Mouse (Mus musculus) thymus, postnatal 36 days (tissue): ENCODE measurements around the gene Fam83e.
A peak's percentile ranks its signal among the peaks of the same experiment; 100 is the strongest.

Experiments
- DNase-seq, 2 experiments: peaks; one replicate each; pipeline ENCODE4 v3.0.0; 2022; ENCODE audit warnings: mixed read lengths in 2 of 2

Fam83e gene

DNA sequence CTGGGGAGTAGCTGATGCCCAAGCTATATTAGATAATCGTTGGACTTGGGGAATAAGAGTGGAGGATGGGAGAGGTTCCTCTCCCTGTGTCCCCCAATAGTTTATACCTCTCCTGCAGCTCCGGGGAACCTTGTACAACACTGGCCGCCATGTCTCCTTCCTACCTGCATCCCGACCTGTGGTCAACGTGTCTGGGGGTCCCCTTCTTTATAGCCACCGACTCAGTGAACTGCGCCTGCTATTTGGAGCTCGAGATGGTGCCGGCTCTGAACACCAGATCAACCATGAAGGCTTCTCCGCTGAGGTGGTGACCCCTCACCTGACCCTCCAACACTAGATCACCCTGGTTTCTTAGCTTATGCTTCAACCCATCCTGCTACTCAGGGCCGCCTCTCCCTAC is 18.7 kb upstream of the Fam83e start:
- peak in 1 of 2 experiments; percentile 13 for DNase-seq

DNA sequence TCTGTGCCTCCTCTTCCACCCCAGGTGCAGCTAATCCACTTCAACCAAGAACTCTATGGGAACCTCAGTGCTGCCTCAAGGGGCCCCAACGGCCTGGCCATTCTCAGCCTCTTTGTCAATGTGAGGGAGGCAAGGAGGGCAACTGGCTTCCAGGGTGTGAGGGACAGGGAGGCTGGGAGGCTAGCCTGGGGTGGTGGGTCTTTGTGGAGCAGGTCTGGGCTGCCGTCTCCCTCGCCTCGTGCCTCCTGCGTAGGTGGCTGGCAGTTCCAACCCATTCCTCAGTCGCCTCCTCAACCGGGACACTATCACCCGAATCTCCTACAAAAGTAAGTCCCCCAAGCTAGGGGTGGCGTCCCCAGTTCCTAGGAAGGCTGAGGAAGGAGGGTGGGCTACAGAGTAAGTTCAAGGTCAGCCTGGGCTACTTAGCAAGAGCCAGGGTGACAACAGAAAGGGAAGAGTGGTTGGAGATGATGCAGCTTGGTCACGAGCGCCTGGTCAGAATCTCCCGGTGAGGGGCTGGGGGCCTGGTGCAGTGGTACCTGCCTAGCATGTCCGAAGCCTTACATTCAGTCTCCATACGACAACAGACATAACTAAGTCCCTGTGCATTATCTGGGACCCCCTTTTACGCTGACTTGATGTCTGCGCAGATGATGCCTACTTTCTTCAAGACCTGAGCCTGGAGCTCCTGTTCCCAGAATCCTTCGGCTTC is 18.0 kb upstream of the Fam83e start:
- DNase-seq, result peak in 1 of 2 experiments; percentile 30

DNA sequence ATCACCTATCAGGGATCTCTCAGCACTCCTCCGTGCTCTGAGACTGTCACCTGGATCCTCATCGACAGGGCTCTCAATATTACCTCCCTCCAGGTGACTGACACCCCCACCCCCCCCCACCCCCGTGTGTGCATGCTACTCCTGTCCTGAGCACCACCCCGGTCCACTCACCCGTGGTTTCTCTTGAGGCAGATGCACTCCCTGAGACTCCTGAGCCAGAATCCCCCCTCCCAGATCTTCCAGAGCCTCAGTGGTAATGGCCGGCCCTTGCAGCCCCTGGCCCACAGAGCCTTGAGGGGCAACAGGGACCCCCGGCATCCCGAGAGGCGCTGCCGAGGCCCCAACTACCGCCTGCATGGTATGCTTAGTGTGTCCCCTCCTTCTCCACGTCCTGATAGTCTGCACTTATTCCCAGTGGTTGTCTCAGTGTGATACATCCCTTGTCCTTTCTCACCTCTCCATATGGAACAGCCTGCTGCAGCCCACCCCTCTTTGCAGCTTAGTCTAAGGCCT is 17.4 kb upstream of the Fam83e start:
- DNase-seq, result peak in 1 of 2 experiments; percentile 56

DNA sequence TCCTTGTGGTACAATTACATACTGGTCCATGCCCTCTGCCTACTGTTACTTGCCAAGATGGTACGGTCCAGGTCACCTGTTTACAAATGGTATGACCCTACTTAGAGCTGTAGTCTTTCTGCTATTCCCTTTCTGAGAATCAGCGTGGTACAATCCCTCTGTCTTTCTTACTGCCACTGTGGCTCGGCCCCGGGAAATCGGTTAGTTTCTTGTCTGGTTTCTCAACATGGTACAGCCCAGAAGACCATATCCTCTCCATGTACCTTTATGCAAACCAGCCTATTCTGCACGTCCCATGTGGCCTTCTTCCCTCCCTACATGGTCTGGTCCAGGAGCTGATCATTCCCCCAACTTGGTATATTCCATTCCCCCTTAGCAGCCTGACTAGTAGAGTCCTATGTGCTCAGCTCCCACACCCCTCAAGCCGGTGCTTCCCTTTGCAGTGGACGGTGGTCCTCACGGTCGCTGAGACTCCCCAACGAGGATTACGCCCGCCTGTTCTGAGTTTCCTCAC is 16.9 kb upstream of the Fam83e start:
- DNase-seq, result peak; percentile 46 to 53

DNA sequence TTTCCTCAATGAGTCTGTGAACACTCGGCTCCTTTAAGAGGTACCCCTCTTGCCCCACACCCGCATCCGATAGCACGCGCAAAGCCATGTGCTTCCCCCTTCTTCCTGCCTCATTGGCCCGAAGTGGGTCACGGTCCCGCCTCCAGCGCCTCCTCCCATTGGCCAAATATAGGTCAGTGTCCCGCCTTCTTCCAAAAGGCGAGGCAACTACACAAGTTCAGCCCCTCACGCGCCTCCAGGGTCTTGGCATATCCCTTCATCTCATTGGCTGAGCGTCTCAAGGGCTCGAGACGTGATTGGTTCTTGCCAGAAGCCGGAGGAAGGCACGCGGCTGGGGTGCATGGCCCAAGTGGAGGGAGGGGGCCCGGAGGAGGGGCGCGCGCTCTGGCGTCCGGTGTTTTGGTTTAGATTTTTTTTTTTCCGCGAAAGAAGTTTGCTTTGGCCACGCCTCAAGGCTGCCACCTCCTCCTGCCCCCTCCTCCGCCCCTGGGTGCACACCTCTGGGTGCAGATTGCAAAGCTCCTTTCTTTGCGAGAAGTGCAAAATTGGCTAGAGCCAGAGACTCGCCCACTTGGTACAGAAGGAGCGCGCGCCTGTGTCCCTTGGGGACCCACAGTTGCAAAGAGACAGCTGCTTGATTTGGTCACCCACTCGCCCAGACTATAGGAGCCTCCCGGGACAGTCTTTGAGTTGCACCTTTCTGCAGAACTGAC is 16.1 kb upstream of the Fam83e start, which contains the start of gene Dbp:
Gene Dbp, plus strand, starts transcription at position 359 of the 713 bp plus-strand sequence.
- DNase-seq, result peak; percentile 97 to 100

DNA sequence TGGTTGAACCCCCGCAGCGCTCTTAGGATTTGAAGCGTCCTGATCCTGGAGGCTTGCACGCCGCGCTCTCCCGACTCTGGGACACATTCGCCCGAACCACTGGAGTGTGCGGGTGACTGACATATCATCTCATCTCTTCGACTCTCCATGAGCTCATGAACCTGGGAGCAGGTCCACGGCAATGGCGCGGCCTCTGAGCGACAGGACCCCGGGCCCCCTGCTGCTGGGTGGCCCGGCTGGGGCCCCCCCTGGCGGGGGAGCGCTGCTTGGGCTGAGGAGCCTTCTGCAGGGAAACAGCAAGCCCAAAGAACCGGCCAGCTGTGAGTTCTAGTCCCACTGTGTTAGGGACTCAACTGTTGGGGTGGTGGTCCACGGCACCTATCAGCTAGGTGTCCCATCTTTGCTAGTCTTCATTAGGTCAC is 15.6 kb upstream of the Fam83e start:
- DNase-seq, result peak; percentile 48 to 67

DNA sequence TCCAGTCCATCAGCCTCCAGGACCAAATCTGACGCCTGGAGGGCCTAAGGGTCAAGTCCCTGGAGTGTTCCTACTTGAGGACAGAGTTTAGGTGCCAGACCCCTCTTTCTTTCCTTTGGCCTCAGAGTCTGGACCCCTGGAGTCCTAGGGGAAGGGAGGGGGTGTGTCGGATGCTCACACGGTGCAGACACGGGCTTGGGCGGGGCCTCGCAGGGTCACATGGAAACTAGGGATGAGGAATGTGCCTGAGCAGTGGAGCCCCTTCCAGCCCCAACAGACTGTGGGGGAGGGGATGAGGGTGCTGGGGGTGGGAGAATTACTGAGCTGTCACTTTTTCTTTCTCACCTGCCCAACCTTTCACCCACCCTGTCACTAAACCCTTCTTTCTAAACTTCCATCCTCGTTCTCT is 15.1 kb upstream of the Fam83e start:
- peak; percentile 55 to 72 for DNase-seq

DNA sequence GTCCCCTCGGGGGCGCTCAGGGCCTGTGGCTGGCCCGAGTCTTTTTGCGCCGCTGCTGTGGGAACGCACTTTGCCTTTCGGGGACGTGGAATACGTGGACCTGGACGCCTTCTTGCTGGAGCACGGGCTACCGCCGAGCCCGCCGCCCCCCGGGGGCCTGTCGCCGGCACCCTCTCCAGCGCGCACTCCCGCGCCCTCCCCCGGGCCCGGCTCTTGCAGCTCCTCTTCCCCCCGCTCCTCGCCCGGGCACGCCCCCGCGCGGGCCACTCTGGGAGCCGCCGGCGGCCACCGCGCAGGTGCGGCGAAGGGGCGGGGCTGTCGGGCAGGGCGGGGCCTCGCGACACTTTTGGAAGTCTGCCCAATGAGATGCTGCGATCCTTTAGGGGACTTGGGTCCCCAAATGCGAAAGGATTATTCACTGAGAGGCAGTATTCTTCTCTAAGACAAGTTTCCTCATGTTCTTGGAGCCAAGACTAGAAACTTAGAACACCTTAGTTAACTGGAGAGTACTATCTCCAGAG is 14.2 kb upstream of the Fam83e start:
- peak; percentile 92 to 95 for DNase-seq

DNA sequence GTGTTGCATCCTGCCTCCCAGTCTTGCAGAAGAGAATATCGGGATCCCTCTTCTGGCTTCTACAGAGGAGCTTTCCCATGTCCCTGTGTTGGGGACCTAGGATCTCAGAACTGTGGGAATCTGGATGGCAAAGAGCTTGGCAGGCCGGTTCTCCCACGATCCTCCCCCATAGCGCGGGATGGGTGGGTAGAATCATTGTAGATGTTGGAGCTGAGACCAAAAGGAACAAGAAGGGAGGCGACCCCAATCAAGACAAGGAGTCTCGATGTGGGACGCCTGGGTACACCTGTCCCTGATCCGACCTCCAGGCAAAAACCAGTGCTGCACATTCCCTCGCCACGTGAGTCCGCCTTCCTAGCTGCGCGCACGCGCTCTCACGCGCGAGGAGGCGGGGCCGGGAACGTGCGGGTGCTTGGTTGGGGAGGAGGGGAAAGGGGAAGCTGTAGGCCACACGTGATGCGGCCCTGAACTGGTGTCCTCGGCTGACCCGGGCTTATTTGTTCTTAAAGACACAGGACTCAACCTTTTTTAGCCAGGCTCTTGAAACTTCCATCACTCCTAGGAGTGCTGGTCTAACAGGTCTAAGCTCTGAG is 13.5 kb upstream of the Fam83e start:
- peak; percentile 88 to 92 for DNase-seq

DNA sequence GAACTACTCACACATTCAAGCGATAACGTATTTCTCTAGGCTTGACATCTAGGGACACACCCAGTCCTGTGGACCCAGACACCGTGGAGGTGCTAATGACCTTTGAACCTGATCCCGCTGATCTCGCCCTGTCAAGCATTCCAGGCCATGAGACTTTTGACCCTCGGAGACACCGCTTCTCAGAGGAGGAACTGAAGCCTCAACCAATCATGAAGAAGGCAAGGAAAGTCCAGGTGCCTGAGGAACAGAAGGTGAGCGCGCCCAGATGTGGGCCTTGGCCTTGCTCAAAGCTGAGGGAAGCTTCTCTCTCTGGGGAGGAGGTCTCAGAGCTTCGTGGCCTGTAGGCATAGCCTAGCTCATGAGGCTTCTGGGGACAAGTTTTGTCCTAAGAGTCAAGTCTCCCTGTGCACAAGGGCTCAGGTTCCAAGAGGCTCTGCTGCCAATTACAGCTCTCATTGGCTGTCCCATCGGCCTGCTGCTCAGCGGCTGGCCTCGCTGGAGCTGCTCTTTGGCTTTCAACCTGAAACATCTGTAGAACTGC is 12.7 kb upstream of the Fam83e start:
- no peak for DNase-seq

DNA sequence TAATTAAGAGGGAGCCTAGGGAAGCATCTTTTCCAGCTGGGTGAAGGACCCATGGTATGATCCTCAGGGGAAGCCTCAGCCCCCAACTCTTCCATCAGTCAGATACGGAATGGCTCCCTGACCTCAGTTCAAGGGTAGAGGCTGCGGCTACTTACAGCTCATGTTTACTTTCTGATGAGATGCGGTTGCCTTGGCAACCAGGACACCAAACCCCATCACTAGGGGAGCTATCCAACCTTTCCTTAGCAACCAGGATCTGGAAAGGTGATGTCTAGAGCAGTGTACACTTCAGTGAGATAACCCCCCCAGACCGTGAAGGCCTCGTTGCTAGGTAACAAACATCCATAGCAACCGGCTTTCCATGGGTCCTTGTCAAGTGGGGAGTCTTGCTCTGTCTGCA is 12.0 kb upstream of the Fam83e start:
- DNase-seq, result no peak

DNA sequence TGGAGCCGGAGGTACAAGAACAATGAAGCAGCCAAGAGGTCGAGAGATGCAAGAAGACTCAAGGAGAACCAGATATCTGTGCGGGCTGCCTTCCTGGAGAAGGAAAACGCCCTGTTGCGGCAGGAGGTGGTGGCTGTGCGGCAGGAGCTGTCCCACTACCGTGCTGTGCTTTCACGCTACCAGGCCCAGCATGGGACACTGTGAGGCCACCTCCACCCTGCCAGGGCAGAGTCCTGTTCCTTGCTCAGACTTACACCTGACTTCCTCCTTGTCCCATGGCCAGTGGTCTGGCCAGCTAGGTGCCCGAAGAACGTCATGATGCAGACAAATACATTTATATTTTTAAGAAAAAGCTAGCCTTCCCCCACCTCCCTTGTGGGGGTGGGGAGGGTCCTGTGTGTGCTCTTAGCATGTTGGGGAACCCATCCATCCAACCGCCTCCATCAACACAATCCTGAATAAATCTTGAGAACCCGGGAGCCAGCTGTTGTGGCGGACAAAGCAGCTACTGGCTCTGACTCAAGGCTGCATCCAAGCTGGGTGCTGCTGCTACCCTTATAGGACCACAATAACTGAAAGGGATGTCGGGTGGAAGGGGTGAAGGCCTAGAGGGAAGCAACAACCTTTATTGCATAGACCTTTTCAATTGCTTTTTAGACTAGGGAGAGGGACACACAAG is 11.2 kb upstream of the Fam83e start:
- DNase-seq, result no peak

DNA sequence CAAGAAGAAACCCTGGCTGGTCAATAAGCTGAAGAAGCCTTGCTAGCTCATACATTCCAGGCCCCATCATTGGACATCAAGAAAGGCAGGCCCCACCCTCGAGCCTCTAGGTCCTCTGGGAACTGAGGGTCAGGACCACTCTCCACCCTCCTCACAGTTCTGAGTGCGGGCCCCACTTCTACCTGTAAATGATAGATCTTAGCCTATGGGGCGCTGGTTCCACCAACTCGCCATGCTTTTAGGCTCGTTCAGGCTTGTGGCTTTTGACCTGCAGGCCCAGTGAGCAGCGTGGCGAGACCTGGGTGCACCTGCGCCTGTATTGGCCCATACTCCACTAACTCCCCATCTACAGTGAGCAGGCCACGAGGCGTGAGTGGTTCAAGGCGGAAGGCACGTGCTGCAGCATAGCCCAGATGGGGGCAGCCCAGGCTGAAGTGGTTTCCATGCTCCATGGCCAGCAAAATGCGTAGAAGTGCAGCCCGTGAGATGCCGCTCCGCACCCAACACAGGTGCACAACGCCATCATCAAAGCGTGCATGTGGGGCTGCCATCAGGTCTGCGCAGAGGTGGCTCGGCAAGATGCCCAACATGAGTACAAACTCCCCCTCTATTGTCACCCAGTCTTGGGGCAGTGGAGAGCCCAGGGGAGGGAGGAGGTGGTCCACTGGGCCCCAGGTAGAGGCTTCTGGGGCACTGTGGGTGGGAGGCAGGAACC is 10.4 kb upstream of the Fam83e start:
- DNase-seq, result no peak

DNA sequence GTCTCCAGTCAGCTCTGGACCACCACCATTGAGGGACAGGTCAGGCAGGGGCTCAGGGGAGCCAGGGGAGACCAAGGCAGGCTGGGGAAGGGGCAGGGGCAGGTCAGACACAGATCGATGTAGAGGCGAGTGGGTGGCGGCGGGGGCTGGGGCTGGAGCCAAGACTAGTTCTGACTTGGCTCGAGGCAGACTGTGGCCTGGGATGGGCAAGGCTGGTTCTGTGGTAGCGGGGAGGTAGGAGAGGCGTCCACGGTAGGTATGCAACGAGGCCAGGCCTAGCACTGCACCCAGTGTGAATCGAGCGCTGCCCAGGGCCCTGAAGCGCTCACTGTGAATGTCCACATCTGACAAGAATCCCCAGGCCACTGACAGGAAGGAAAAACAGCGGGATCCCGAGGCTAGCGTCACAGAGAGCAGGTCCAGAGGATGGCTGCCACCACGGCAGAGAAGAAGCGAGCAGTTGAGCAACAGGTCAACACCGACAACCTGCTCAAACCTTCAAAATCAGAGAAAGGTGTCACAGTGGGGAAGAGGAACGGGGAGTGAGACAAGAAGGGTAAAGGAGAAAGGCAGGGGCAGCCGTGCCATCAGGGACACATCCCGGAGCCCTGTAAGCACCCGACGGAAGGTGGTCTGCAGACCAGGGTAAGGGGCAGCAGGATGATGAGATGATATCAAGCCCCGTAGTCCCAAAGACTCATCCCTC is 9.5 kb upstream of the Fam83e start:
- no peak for DNase-seq

DNA sequence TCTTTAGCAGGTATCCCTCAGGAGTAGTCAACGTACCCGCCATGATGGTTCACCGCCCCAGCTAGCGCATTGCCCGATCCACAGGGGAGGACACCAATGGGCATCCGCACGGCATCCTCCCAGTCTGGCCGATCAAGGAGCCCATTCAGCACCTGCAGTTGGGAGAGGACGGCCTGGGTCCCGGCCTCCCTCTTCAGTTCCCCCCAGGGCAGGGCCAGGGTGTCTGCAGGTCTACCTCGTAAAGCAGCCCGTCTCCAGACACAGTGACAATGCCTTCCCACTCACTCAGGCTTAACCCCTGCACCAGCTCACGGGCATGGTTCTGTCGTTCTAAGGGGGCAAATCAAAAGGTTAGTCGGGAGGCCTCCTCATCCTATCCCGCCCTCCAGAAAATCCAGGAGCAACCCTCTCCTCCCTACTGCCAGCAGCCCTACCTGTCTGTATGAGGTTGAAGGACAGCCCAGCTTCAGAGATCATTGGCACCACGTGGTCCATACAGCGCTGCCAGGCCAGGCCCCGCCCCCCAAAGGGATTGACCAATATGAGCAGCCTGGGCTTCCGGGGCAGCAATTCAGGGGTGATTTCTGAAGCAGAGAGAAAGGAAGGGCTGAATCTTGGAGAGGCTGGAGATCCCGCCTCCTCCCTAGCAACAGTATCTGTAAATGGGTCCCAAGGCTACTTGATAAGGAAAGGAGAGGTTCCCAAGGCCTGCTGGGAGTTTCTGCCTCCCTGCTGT is 8.8 kb upstream of the Fam83e start:
- no peak for DNase-seq

DNA sequence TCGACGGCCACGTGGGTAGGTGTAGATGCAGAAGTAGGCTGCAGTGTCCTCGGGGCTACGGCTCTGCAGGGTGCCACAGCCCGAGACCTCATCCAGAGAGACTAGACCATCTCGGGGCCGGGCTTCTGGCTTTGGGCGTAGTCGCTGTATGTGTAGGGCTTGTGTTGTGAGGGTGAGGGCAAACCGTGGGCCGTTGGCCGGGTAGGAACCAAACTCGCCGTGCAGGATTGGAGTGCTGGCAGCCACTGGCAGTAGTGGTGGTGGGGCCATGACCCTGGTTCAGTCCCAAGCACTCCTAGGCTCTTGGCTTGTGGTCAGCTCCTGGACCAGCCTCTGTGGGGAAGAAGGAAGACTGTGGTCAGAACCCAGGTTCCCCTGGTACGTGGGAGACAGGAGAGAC is 7.6 kb upstream of the Fam83e start:
- DNase-seq, result no peak

DNA sequence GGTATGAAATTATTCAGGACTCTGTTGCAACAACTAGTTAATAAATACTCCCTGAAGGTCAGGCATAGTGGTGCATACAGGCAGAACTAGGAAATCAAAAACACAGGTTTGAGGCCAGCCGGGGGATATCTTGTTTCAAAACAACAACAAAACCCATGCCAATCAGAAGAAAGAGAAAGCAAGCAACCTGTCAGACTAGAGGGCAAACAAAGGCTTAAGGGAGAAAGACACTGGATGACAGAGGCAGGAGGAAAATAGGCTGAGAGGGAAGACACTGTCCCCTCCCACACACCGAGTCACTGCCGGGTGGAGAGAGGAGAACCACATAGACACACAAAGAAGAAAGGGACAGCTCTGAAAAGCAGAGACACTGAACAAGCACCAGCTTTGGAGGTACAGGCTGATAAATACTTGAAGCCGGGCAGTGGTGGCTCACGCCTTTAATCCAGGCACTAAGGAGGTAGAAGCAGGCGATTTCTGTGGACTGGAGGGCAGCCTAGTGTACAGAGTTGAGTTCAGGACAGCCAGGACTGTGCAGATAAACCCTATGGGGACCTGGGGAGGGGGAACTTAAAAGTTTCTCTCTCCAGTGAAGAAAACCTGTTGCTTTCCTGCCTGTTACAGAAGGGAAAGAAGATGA is 7.0 kb upstream of the Fam83e start:
- DNase-seq, result no peak

DNA sequence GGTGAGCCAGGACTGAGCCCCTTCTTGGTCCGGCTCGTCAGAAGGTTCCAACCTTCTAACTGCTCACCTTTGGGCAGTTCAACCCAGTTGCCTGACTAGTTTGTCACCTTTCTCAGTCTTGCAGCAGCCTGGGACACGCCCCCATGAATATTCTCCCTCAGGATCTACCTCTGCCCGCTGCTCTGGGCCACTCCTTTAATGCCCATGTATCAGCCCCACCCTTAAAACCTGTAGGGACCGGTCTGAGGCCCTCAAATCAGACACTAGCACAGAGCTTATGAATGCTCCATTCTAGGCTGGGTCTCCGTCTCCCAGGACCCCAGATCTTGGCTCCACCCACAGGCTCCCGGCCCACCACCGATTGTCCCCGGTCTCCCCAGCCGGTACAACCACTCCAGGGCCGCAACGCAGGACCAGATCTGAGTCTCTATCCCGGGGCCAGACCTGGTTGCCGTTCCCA is 6.4 kb upstream of the Fam83e start:
- DNase-seq, result no peak

DNA sequence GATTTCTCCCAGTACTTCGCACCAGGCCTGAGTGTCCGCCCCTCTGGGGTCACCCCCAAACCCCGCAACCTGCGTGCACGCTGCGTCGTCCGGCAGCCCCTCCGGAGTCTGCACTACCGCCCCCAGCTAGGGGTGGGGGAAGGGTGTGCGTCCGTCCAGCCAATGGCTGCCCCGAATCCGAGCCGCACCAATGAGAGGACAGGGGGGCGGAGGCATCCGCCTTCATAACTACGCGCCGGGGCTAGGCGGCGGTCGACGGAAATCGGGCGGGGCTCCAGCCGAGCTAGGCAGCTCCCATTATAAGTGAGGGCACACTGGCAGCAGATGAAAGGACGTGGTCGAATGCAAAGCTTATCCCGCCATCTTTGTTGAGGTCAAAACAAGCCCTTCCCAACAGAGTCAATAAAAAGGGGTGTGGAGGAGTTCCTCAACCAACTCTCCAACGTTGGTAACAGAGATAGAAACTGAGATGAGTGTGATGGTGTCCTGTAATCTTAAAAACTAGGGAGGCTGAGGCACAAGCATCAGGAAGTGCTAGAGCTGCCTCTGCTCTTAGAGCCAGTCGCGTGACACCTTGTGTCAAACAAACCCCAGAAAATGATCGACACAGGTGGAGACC is 5.8 kb upstream of the Fam83e start, which contains the start of gene Rpl18:
Gene Rpl18, plus strand, starts transcription at position 368 of the 619 bp plus-strand sequence.
- DNase-seq, result peak; percentile 96 to 99
